Mouse (Mus musculus) urinary bladder, postnatal 0 days (tissue): ENCODE data around the gene Olfr1036. TPM values are rescaled to one million over a fixed set of nuclear protein-coding genes. Genes with fewer than 3 reads are reported as not detected.

Experiments used
- polyA plus RNA-seq: library from polyadenylated mRNA; unstranded; fragments of >200 nt; fragmentation: Nextera tagmentation; extraction: Ambion mirVana; gene quantifications from 2 replicates; pipeline ENCODE4 v1.2.1, GENCODE M21; 2015

Gene Olfr1036
- not detected in 2 replicates for polyA plus RNA-seq

GRCm38 (mm10) chr2:86073692-86074091 is at the start of gene Olfr1036:
Gene Olfr1036, plus strand, starts transcription at chr2:86073992.

GRCm38 (mm10) chr2:86045561-86045960 is 28.2 kb upstream of the Olfr1036 start, which contains the start of gene Olfr1034:
Gene Olfr1034, plus strand, starts transcription at chr2:86045861.

GRCm38 (mm10) chr2:86087285-86087684 is 13.5 kb downstream of the Olfr1036 start, which contains the start of gene Olfr1037:
Gene Olfr1037, minus strand, starts transcription at chr2:86087385.

Other genes starting within 250 kb of the Olfr1036 start
- not detected in 2 replicates for gene Olfr1019, start 228.5 kb upstream of the Olfr1036 start, polyA plus RNA-seq
- gene Olfr1020, start 227.0 kb upstream of the Olfr1036 start, polyA plus RNA-seq, result not detected in 2 replicates
- not detected in 2 replicates for gene Olfr1022, start 205.4 kb upstream of the Olfr1036 start, polyA plus RNA-seq
- not detected in 2 replicates for gene Olfr1023, start 188.4 kb upstream of the Olfr1036 start, polyA plus RNA-seq
- not detected in 2 replicates for gene Olfr1024, start 168.9 kb upstream of the Olfr1036 start, polyA plus RNA-seq
- gene Olfr1025-ps1, start 158.8 kb upstream of the Olfr1036 start, polyA plus RNA-seq, result not detected in 2 replicates
- not detected in 2 replicates for gene Olfr1026, start 152.4 kb upstream of the Olfr1036 start, polyA plus RNA-seq
- gene Olfr1028, start 123.6 kb upstream of the Olfr1036 start, polyA plus RNA-seq, result not detected in 2 replicates
- not detected in 2 replicates for gene Olfr1029, start 100.1 kb upstream of the Olfr1036 start, polyA plus RNA-seq
- not detected in 2 replicates for gene Olfr1030, start 94.7 kb upstream of the Olfr1036 start, polyA plus RNA-seq
- gene Olfr1031, start 83.7 kb upstream of the Olfr1036 start, polyA plus RNA-seq, result not detected in 2 replicates
- not detected in 2 replicates for gene Olfr1032, start 68.5 kb upstream of the Olfr1036 start, polyA plus RNA-seq
- 41.0 TPM in 2 replicates for gene Olfr1033, start 53.4 kb upstream of the Olfr1036 start, polyA plus RNA-seq
- 0.07 TPM in 2 replicates for gene Olfr1034, start 28.1 kb upstream of the Olfr1036 start, polyA plus RNA-seq
- not detected in 2 replicates for gene Olfr1037, start 13.4 kb downstream of the Olfr1036 start, polyA plus RNA-seq
- not detected in 2 replicates for gene Olfr1039, start 61.9 kb downstream of the Olfr1036 start, polyA plus RNA-seq
- gene Olfr1040, start 72.7 kb downstream of the Olfr1036 start, polyA plus RNA-seq, result not detected in 2 replicates
- not detected in 2 replicates for gene Olfr1042, start 87.8 kb downstream of the Olfr1036 start, polyA plus RNA-seq
- gene Olfr1043, start 93.5 kb downstream of the Olfr1036 start, polyA plus RNA-seq, result not detected in 2 replicates
- gene Olfr1044, start 103.8 kb downstream of the Olfr1036 start, polyA plus RNA-seq, result not detected in 2 replicates
- not detected in 2 replicates for gene Olfr52, start 111.7 kb downstream of the Olfr1036 start, polyA plus RNA-seq
- gene Olfr1045, start 129.0 kb downstream of the Olfr1036 start, polyA plus RNA-seq, result not detected in 2 replicates
- not detected in 2 replicates for gene Olfr1046, start 145.3 kb downstream of the Olfr1036 start, polyA plus RNA-seq
- gene Olfr1047, start 157.4 kb downstream of the Olfr1036 start, polyA plus RNA-seq, result not detected in 2 replicates
- not detected in 2 replicates for gene Olfr1048, start 166.3 kb downstream of the Olfr1036 start, polyA plus RNA-seq
- gene Olfr1049, start 184.3 kb downstream of the Olfr1036 start, polyA plus RNA-seq, result not detected in 2 replicates
- gene Olfr1051, start 205.1 kb downstream of the Olfr1036 start, polyA plus RNA-seq, result not detected in 2 replicates
- gene Olfr1052, start 218.5 kb downstream of the Olfr1036 start, polyA plus RNA-seq, result not detected in 2 replicates
- not detected in 2 replicates for gene Olfr1053, start 241.3 kb downstream of the Olfr1036 start, polyA plus RNA-seq